Mouse (Mus musculus) gastrocnemius, adult 18-20 months (tissue): ENCODE data around the gene Adprhl2. TPM values are rescaled to one million over a fixed set of nuclear protein-coding genes. Genes with fewer than 3 reads are reported as not detected.

Experiments used
- DNase-seq: peaks from one replicate; pipeline ENCODE4 v3.0.0; 2021; ENCODE audit warnings: low spot score
- total RNA-seq, 2 experiments: library from RNA; stranded (reverse); gene quantifications; 2 replicates each; pipeline ENCODE4 v1.2.3; 2021

Adprhl2 gene
- total RNA-seq, 2 experiments from 2014 or later = 6.7 to 8.7 TPM

DNA sequence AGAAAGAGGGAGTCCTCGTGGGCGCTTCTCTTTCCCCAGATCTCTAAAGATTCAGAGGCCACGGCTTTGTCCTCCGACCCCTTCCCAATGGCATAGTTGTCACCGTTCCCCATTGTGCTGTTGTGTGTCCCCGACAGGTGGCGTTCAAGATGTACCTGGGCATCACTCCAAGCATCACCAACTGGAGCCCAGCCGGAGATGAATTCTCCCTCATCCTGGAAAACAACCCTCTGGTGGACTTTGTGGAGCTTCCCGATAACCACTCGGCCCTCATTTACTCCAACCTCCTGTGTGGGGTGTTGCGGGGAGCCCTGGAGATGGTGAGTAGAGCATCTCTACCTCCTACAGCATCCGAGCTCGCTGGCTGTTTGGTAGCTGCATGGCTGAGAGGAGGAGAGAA is 47.8 kb downstream of the Adprhl2 start:
- no peak for DNase-seq

GRCm38 (mm10) chr4:126269292-126269691 is 52.2 kb downstream of the Adprhl2 start:
- DNase-seq = no peak

Other genes starting within 250 kb of the Adprhl2 start
- gene Lsm10, start 225.1 kb downstream of the Adprhl2 start, total RNA-seq = 10 to 100 TPM in 1 of 2 experiments, 1 to 10 TPM in 1; 7.4 to 10.8 TPM
- 100 to 1,000 TPM; 113 to 127 TPM for gene Stk40, start 217.7 kb downstream of the Adprhl2 start, total RNA-seq
- gene Eva1b, start 174.0 kb downstream of the Adprhl2 start, total RNA-seq = 1 to 10 TPM; 2.1 to 3.3 TPM
- under 1 TPM; 0.62 to 0.83 TPM for gene Sh3d21, start 158.2 kb downstream of the Adprhl2 start, total RNA-seq
- gene Thrap3, start 118.9 kb downstream of the Adprhl2 start, total RNA-seq = 100 to 1,000 TPM in 1 of 2 experiments, 10 to 100 TPM in 1; 94.1 to 101 TPM
- gene Map7d1, start 65.4 kb downstream of the Adprhl2 start, total RNA-seq = 100 to 1,000 TPM; 185 to 200 TPM
- gene Trappc3, start 59.4 kb downstream of the Adprhl2 start, total RNA-seq = 10 to 100 TPM; 21.0 to 26.8 TPM
- 1 to 10 TPM in 1 of 2 experiments, under 1 TPM in 1; 0.89 to 1.4 TPM for gene Col8a2, start 34.9 kb downstream of the Adprhl2 start, total RNA-seq
- under 1 TPM; 0.62 to 0.66 TPM for gene Tekt2, start 4.0 kb upstream of the Adprhl2 start, total RNA-seq
- 1 to 10 TPM; 7.6 TPM for gene Ago3, start 107.9 kb upstream of the Adprhl2 start, total RNA-seq
- 1 to 10 TPM; 5.8 to 6.2 TPM for gene Ago1, start 146.9 kb upstream of the Adprhl2 start, total RNA-seq
- 1 to 10 TPM; 5.1 to 5.8 TPM for gene Ago4, start 211.8 kb upstream of the Adprhl2 start, total RNA-seq
- gene Clspn, start 235.2 kb upstream of the Adprhl2 start, total RNA-seq = not detected